Mouse (Mus musculus): Measurements from ENCODE around the gene Vcpkmt.

The Vcpkmt gene

GRCm38 (mm10) chr12:69538362-69538950 lies 44.4 kb downstream of the Vcpkmt start:
- in situ Hi-C loops (cut with MboI, MseI), result no loop called here

GRCm38 (mm10) chr12:69537675-69538361 lies 45.0 kb downstream of the Vcpkmt start:
- in situ Hi-C loops (cut with MboI, MseI), result no loop called here

GRCm38 (mm10) chr12:69537243-69537674 lies 45.6 kb downstream of the Vcpkmt start:
- in situ Hi-C loops (cut with MboI, MseI), result no loop called here

GRCm38 (mm10) chr12:69536616-69537242 lies 46.1 kb downstream of the Vcpkmt start:
- in situ Hi-C loops (cut with MboI, MseI), result no loop called here

GRCm38 (mm10) chr12:69533237-69533636 lies 49.6 kb downstream of the Vcpkmt start:
- in situ Hi-C loops (cut with MboI, MseI), result no loop called here

- in situ Hi-C loops (cut with MboI, MseI), result no loop called here
Measured at GRCm38 (mm10) chr12:69532530-69532929, 50.3 kb downstream of the Vcpkmt start.

GRCm38 (mm10) chr12:69532091-69532490 lies 50.7 kb downstream of the Vcpkmt start:
- in situ Hi-C loops (cut with MboI, MseI), result no loop called here

GRCm38 (mm10) chr12:69529694-69530403 lies 53.0 kb downstream of the Vcpkmt start:
- in situ Hi-C loops (cut with MboI, MseI), result no loop called here

GRCm38 (mm10) chr12:69528275-69529032 lies 54.4 kb downstream of the Vcpkmt start:
- in situ Hi-C loops (cut with MboI, MseI), result no loop called here

All from regulatory T cell (primary cell).